Mouse (Mus musculus) stomach, postnatal 0 days (tissue): ENCODE data around the gene Arid3c. TPM values are rescaled to one million over a fixed set of nuclear protein-coding genes. Genes with fewer than 3 reads are reported as not detected.
A peak's percentile ranks its signal among the peaks of the same experiment; 100 is the strongest.
"Not testable (repeated sequence)": the region's sequence is repeated elsewhere in the genome, so short reads cannot be mapped to it uniquely, and the experiment has no call there.

ENCODE experiments used
- ATAC-seq: fragments of 200-750 bp; cut with Nextera tagmentation; 2 replicates; pipeline ENCODE4 v1.8.0; 2017; ENCODE audit not compliant: low FRiP score, low TSS enrichment
- DNase-seq: peaks from one replicate; pipeline ENCODE4 v3.0.0-alpha.2; 2016; ENCODE audit warnings: low spot score
- H3K27ac ChIP-seq: fragments of 300-500 bp; sonication (generic); replicated peaks from 2 replicates; pipeline ENCODE4 v1.5.1; 2014; ENCODE audit warnings: mild to moderate bottlenecking, control low read depth
- H3K27me3 ChIP-seq: fragments of 300-500 bp; sonication (generic); 2 replicates; pipeline ENCODE4 v1.6.1; 2014; ENCODE audit warnings: low read length; ENCODE audit not compliant: control insufficient read depth, insufficient read depth
- H3K36me3 ChIP-seq: fragments of 300-500 bp; sonication (generic); 2 replicates; pipeline ENCODE4 v1.6.1; 2014; ENCODE audit warnings: low read length, mixed read lengths; ENCODE audit not compliant: control insufficient read depth, insufficient read depth
- H3K4me1 ChIP-seq: fragments of 300-500 bp; sonication (generic); replicated peaks from 2 replicates; pipeline ENCODE4 v1.6.1; 2014; ENCODE audit warnings: antibody characterized with exemption; ENCODE audit not compliant: control insufficient read depth, insufficient read depth
- H3K4me2 ChIP-seq: fragments of 300-500 bp; sonication (generic); replicated peaks from 2 replicates; pipeline ENCODE4 v1.6.1; 2014; ENCODE audit warnings: low read depth, mild to moderate bottlenecking, control low read depth, moderate library complexity
- H3K4me3 ChIP-seq: fragments of 300-500 bp; sonication (generic); 2 replicates; pipeline ENCODE4 v1.5.1; 2014; ENCODE audit warnings: low read depth, low read length, control low read depth
- H3K9ac ChIP-seq: fragments of 300-500 bp; sonication (generic); 2 replicates; pipeline ENCODE4 v1.6.1; 2014; ENCODE audit warnings: mild to moderate bottlenecking, low read length, control low read depth, mixed read lengths
- H3K9me3 ChIP-seq: fragments of 300-500 bp; sonication (generic); 2 replicates; pipeline ENCODE4 v1.6.1; 2016; ENCODE audit warnings: low read length; ENCODE audit not compliant: control insufficient read depth
- WGBS: fragments of 180-500 bp; shearing (Covaris S2); extraction: QIAGEN DNeasy Blood & Tissue Kit; methylation state at CpG from one replicate; pipeline ENCODE4 v1.1.7; 2014; 5-methylcytosine and 5-hydroxymethylcytosine counted together
- polyA plus RNA-seq: library from polyadenylated mRNA; unstranded; fragments of >200 nt; fragmentation: Nextera tagmentation; extraction: Ambion mirVana; gene quantifications from 2 replicates; pipeline ENCODE4 v1.2.1, GENCODE M21; 2015

Gene Arid3c
- polyA plus RNA-seq, 1 experiment from 2014 or later, result 0.05 TPM

- H3K27me3 ChIP-seq, ATAC-seq: not testable (repeated sequence)
- WGBS, result 17% methylated on average over 4 of the region's 4 CpGs
These were observed 37.4 kb downstream of the Arid3c start for GRCm38 (mm10) chr4:41693511-41693910.

GRCm38 (mm10) chr4:41690014-41690413 is 40.9 kb downstream of the Arid3c start:
- H3K4me2 ChIP-seq, DNase-seq, H3K27me3 ChIP-seq, ATAC-seq, H3K27ac ChIP-seq, H3K4me3 ChIP-seq, H3K36me3 ChIP-seq, H3K4me1 ChIP-seq, H3K9ac ChIP-seq, H3K9me3 ChIP-seq: not testable (repeated sequence)
- WGBS, result no CpG with 5 or more reads among the region's 4 CpGs

More at GRCm38 (mm10) chr4:41693511-41693910, 37.4 kb downstream of the Arid3c start:
- not testable (repeated sequence) for H3K27ac ChIP-seq, H3K9me3 ChIP-seq, H3K4me3 ChIP-seq, DNase-seq, H3K4me2 ChIP-seq, H3K36me3 ChIP-seq, H3K9ac ChIP-seq, H3K4me1 ChIP-seq

- not testable (repeated sequence) for H3K9me3 ChIP-seq, H3K27me3 ChIP-seq, ATAC-seq, H3K9ac ChIP-seq, H3K4me2 ChIP-seq, H3K27ac ChIP-seq, H3K4me1 ChIP-seq, H3K4me3 ChIP-seq, DNase-seq, H3K36me3 ChIP-seq
- 50% methylated on average over 1 of the region's 1 CpGs for WGBS
These were observed 42.4 kb downstream of the Arid3c start for GRCm38 (mm10) chr4:41688562-41688961.

- not testable (repeated sequence) for H3K4me1 ChIP-seq, H3K9ac ChIP-seq, H3K4me3 ChIP-seq, H3K27ac ChIP-seq, H3K9me3 ChIP-seq, H3K4me2 ChIP-seq, DNase-seq, ATAC-seq, H3K36me3 ChIP-seq, H3K27me3 ChIP-seq
- WGBS, result 47% methylated on average over 9 of the region's 10 CpGs
These were observed 45.0 kb downstream of the Arid3c start for GRCm38 (mm10) chr4:41685882-41686492.

GRCm38 (mm10) chr4:41684931-41685453 is 46.0 kb downstream of the Arid3c start:
- not testable (repeated sequence) for H3K4me3 ChIP-seq, ATAC-seq, H3K9me3 ChIP-seq, DNase-seq, H3K4me2 ChIP-seq, H3K36me3 ChIP-seq, H3K9ac ChIP-seq, H3K4me1 ChIP-seq, H3K27me3 ChIP-seq, H3K27ac ChIP-seq
- WGBS, result under 1% methylated on average over 13 of the region's 14 CpGs

GRCm38 (mm10) chr4:41684131-41684930 is 46.6 kb downstream of the Arid3c start:
- not testable (repeated sequence) for H3K36me3 ChIP-seq, DNase-seq, H3K4me3 ChIP-seq, H3K4me1 ChIP-seq, H3K27me3 ChIP-seq, H3K9me3 ChIP-seq, H3K27ac ChIP-seq, H3K4me2 ChIP-seq, H3K9ac ChIP-seq
- WGBS, result 14% methylated on average over 22 of the region's 27 CpGs
- ATAC-seq, result peak; percentile 46; the same call in 1 of the 2 replicates

- H3K9me3 ChIP-seq, H3K9ac ChIP-seq, H3K27me3 ChIP-seq, H3K4me1 ChIP-seq, H3K27ac ChIP-seq, DNase-seq, H3K4me2 ChIP-seq, H3K4me3 ChIP-seq, H3K36me3 ChIP-seq: not testable (repeated sequence)
- 0% methylated on average over 8 of the region's 27 CpGs for WGBS
- peak; percentile 20; the same call in 1 of the 2 replicates for ATAC-seq
These were observed 47.6 kb downstream of the Arid3c start for GRCm38 (mm10) chr4:41683303-41683702.
